Mouse (Mus musculus) ES-E14 (cell line): ENCODE data around the gene Nfasc.

Source experiments
- CHD2 ChIP-seq: IDR thresholded peaks from 2 replicates; pipeline ENCODE4 v1.6.1; 2014; ENCODE audit warnings: mild to moderate bottlenecking, low read depth, low read length, inconsistent platforms
- HCFC1 ChIP-seq: IDR thresholded peaks from 2 replicates; pipeline ENCODE4 v1.6.1; 2012; ENCODE audit warnings: low read length, inconsistent platforms, borderline replicate concordance; ENCODE audit not compliant: insufficient read depth
- MAFK ChIP-seq: IDR thresholded peaks from 2 replicates; pipeline ENCODE4 v1.6.1; 2014; ENCODE audit warnings: mild to moderate bottlenecking, low read depth, low read length, inconsistent platforms; ENCODE audit not compliant: insufficient read depth
- ZC3H11A ChIP-seq: IDR thresholded peaks from 2 replicates; pipeline ENCODE4 v1.6.1; 2012; ENCODE audit warnings: low read depth, mild to moderate bottlenecking, inconsistent platforms, low read length, borderline replicate concordance
- ZNF384 ChIP-seq: IDR thresholded peaks from 2 replicates; pipeline ENCODE4 v1.6.1; 2012; ENCODE audit warnings: low read depth, low read length, inconsistent platforms

DNA sequence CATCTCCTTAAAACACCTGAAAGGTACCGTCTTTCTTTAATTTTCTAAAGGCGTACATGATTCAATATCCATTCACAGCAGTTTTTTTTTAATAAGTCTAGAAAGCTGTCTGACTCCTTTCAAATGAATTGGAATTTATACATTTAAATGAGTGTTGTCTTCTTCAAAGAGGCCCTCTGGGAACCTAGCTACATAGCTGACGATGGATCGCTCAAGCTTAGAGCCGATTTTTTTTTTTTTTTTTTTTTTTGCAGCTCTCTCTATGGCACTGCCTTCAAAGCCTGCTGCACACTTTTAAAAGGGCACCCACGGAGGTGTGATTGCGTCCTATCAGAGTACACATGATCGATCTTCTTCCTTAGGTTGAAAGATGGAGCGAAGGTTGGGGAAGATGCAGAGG, 26.6 kb downstream of the Nfasc start:
- TF ChIP-seq HCFC1: no peak
- TF ChIP-seq CHD2: no peak
- TF ChIP-seq ZNF384: no peak
- TF ChIP-seq ZC3H11A: no peak
- TF ChIP-seq MAFK: no peak
